24 mouse cellular contexts compared by ENCODE assay signal in genomic region chr16:10699316-10699715, GRCm38 (mm10).
DNase-seq lines count a peak whose midpoint lies in the region; ATAC-seq lines count a peak whose summit lies in the region.
"Had no signal": no experiment of that assay in that cellular context is flagged by ENCODE, and none has a peak within 500 bp of the region (broad histone marks: within the 10 kb centered on the region; RNA-seq: fewer than 3 reads in every experiment).

No protein-coding gene starts in this region.

- peaks cover 24% of the 10 kb centered on the region for H3K4me1 ChIP-seq in heart, embryonic 16.5 days (ENCODE audit: control insufficient read depth, insufficient read depth, low read length)
- H3K4me1 ChIP-seq in limb, embryonic 10.5 days, result peaks cover 72% of the 10 kb centered on the region

- H3K27ac ChIP-seq in heart, embryonic 16.5 days (ENCODE audit: low read length), result peak overlapping the region; percentile 66; the same call in 1 of the 2 replicates
- H3K27ac ChIP-seq in limb, embryonic 10.5 days, result 0 out of 2 replicates have a peak overlapping the region, but pooled peaks have one; percentile 56
- H3K27ac ChIP-seq: embryonic facial prominence, embryonic 10.5 days; embryonic facial prominence, embryonic 13.5 days; forebrain, embryonic 12.5 days; forebrain, embryonic 15.5 days; hindbrain, embryonic 13.5 days had no signal

- intact Hi-C loops in heart, postnatal 14 days (cut with DNase I), result no loop called here

- no peak overlapping the region for H3K4me3 ChIP-seq in heart, embryonic 16.5 days (ENCODE audit: low read length)
- no peak overlapping the region for H3K4me3 ChIP-seq in limb, embryonic 10.5 days
- H3K4me3 ChIP-seq: embryonic facial prominence, embryonic 10.5 days; embryonic facial prominence, embryonic 13.5 days; erythroblast, embryonic 14.5 days; forebrain, embryonic 12.5 days; forebrain, embryonic 15.5 days; hindbrain, embryonic 13.5 days had no signal

- ATAC-seq in heart, embryonic 16.5 days (replicated peaks; ENCODE audit: extremely low read depth, insufficient read depth, low FRiP score), result peak; percentile 43; the same call in 1 of the 2 replicates
- ATAC-seq: activated CD4-positive, CD25-positive, alpha-beta regulatory T cell, adult 4 months; forebrain, embryonic 15.5 days; hindbrain, embryonic 16.5 days had no signal

- no peaks in the 10 kb centered on the region for H3K27me3 ChIP-seq in heart, embryonic 16.5 days (ENCODE audit: control insufficient read depth, insufficient read depth, low read length)
- no peaks in the 10 kb centered on the region for H3K27me3 ChIP-seq in limb, embryonic 10.5 days (ENCODE audit: low read depth, poor library complexity, severe bottlenecking)
- H3K27me3 ChIP-seq: embryonic facial prominence, embryonic 13.5 days; forebrain, embryonic 12.5 days; forebrain, embryonic 15.5 days; hindbrain, embryonic 13.5 days had no signal

- WGBS in heart, embryonic 16.5 days, result 78% methylated on average over 3 of the region's 3 CpGs
- WGBS in limb, embryonic 10.5 days, result 72% methylated on average over 3 of the region's 3 CpGs

- no peak for DNase-seq in heart, postnatal 14 days
- no peak for DNase-seq in limb, embryonic 10.5 days (ENCODE audit: low spot score)
- DNase-seq in thymus, postnatal 10 days (ENCODE audit: low spot score in 2 of 2), result peak; percentile 71 to 80
- peak; percentile 63 to 80 for DNase-seq in thymus, postnatal 36 days
- no peak for DNase-seq in cerebellum, adult 9-11 months
- no peak for DNase-seq in kidney, adult 8-10 months
- no peak for DNase-seq in gastrocnemius, postnatal 25 days
- DNase-seq: adrenal gland, adult 8-10 months; adrenal gland, postnatal 36 days; cerebellum, adult 11 months; cerebellum, postnatal 10 days; cerebellum, postnatal 36 days; embryo, embryonic 11 days; gastrocnemius, postnatal 36 days had no signal

- H3K9ac ChIP-seq in heart, embryonic 16.5 days (ENCODE audit: low read length), result no peak overlapping the region
- H3K9ac ChIP-seq: embryonic facial prominence, embryonic 13.5 days; forebrain, embryonic 12.5 days; forebrain, embryonic 15.5 days; hindbrain, embryonic 13.5 days had no signal

- H3K9me3 ChIP-seq in heart, embryonic 16.5 days (replicated peaks; ENCODE audit: control insufficient read depth, low read length), result no peaks in the 10 kb centered on the region
- no peaks in the 10 kb centered on the region for H3K9me3 ChIP-seq in limb, embryonic 10.5 days (replicated peaks)
- H3K9me3 ChIP-seq: embryonic facial prominence, embryonic 10.5 days; embryonic facial prominence, embryonic 13.5 days; forebrain, embryonic 12.5 days; forebrain, embryonic 15.5 days; hindbrain, embryonic 13.5 days had no signal

- H3K4me2 ChIP-seq in heart, embryonic 16.5 days (ENCODE audit: low read depth, low read length), result no peak overlapping the region
- H3K4me2 ChIP-seq: embryonic facial prominence, embryonic 13.5 days; forebrain, embryonic 12.5 days; forebrain, embryonic 15.5 days; heart, embryonic 11.5 days; hindbrain, embryonic 13.5 days had no signal

- no peaks in the 10 kb centered on the region for H3K36me3 ChIP-seq in heart, embryonic 16.5 days (ENCODE audit: control insufficient read depth, insufficient read depth)
- no peaks in the 10 kb centered on the region for H3K36me3 ChIP-seq in limb, embryonic 10.5 days
- H3K36me3 ChIP-seq: embryonic facial prominence, embryonic 10.5 days; embryonic facial prominence, embryonic 13.5 days; forebrain, embryonic 12.5 days; forebrain, embryonic 15.5 days; hindbrain, embryonic 13.5 days had no signal

Comparison
In these comparisons a context has a peak if more than half of its experiments do, and no peak if none do; other contexts are left out.
1. DNase-seq: peak in thymus, postnatal 10 days (2 of 2) and thymus, postnatal 36 days (2 of 2); none in heart, postnatal 14 days (0 of 2), limb, embryonic 10.5 days (single experiment), cerebellum, adult 9-11 months (single experiment), kidney, adult 8-10 months (0 of 2) and gastrocnemius, postnatal 25 days (single experiment).